Mouse (Mus musculus) cerebellum, adult 18-20 months (tissue): ENCODE measurements around the gene Rtn4ip1.
"Not testable (repeated sequence)": the region's sequence is repeated elsewhere in the genome, so short reads cannot be mapped to it uniquely, and the experiment has no call there.

Source experiments
- DNase-seq, 2 experiments: peaks; one replicate each; pipeline ENCODE4 v3.0.0; 2021

The Rtn4ip1 gene

DNA sequence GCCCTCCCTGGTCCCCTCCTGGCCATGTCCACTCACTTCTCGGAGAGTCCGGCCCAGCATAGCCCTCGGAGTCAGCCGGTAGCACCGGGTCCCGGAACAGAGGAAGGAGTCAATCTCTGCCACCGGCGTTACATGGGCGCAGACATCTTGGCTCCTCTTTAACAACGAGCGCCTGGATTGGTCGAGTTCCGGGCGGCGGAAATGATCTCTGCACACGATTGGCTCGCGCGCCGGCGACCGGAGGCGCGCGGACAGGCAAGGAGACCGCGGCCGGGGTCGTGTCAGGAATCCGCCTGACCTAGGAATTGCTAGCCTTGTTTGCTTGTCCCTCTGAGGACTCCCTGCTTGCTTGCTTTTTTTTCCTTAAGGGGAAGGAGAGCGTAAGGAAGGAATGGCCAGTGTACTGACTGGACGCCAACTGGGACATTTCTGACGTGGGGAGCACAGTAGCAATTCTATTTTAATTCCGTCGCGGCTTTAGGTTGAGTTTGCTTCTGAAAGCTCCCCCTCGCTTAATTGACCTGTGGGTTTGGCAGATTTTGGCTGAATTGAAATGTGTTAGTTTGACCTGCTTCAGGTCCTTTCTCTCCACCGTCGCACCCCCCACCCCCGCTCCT is at the start of gene Rtn4ip1, which contains the start of gene Qrsl1:
Gene Rtn4ip1 (plus strand): TSS at position 230 of the 617 bp plus-strand sequence.
Gene Qrsl1 (minus strand): TSS at position 168 of the 617 bp plus-strand sequence.
- DNase-seq, result peak; percentile 92 to 96

DNA sequence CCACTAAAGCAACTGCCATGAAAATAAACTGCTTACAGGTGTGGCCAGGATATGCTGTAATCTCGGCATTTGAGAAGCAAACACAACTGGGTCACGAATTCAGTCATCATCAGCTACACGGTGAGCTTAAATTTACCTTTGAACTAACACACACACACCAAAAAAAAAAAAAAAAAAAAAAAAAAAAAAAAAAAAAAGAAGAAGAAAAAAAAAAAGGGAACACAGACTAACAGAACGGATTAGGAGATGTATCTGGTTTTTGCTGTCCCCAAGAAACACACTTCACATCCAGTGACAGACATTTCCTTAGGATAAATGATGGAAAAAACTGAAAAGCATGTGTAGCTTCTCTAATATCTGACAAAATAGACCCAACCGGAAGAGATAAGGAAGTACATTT is 49.7 kb upstream of the Rtn4ip1 start:
- DNase-seq, result no peak

DNA sequence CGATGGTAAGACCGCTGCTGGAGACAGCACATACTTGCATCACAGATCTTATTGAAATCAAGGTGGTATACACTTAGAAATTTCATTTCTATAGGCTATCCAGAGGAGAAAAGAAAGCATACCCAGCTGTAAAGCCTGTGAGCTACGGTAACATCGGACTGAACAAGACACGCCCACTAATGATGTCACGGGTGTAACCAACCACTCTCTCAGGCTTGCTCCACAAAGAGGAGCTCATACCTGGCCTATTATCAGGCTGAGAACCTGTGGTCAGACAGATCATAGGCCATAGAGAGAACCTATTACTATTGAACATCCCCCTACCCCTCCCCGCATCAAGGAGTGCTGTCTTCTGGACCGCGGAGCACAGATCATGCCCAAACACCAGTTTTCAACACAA is 45.7 kb upstream of the Rtn4ip1 start:
- DNase-seq, result no peak

DNA sequence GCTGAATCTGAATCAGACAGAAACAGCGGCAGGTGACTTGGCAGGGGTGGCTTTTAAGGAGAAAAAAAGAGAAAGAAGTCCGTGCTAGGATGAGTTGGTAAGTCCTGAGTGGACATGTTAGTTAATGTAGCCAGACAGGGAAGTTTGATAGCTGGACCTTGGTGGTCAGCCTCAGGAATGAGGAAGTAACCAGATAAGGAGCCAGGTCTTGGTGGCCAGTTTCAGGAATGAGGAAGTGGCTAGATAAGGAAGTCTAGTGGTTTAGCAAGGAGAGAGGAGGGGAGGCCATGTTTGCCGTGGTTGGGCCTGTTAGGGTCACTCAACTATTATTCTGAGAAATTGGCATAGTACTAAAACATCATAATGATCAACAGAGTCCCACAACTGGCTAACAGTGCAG is 45.3 kb upstream of the Rtn4ip1 start:
- no peak for DNase-seq

DNA sequence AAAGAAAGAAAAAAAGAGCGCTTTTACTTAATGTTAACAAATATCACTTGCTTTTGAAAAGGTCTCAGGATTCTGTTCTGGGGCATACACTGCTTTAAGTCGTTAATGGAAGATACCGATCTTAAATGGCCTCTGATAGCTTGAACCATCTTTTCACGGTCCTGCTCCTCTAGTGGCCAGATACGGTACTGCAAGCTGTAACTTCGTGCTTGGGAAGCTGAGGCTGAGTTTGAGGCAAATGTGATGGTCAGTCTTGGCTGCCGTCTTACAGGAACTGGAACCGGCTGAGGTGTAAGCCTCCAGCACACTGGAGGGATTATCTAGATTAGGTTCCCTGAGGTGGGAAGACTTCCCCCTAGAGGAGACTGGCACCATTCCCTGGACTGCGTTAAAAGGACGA is 30.9 kb upstream of the Rtn4ip1 start:
- DNase-seq, result peak; percentile 4 to 9

GRCm38 (mm10) chr10:43871458-43871857 is 30.1 kb upstream of the Rtn4ip1 start:
- no peak for DNase-seq

DNA sequence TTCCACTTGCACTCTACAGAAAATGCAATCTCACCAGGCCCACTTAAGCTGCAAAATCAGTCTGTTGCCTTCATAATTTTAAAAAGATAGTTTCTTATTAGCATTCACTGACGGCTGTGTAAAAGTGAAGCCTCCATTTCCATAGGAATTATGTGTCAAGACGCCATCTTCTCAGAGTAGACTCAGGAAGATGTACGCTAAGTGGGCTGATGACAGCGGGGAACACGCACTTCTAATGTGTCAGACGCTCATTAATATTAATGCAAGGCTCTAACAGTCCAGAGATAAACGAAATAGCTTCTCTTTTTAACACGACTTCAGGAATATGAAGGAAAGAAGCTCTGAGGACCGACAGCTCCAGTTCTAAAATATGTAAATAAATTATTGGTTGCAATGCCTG is 13.9 kb upstream of the Rtn4ip1 start:
- no peak for DNase-seq

- DNase-seq, result no peak
Measured at GRCm38 (mm10) chr10:43888976-43889375, 12.6 kb upstream of the Rtn4ip1 start.

- DNase-seq, result no peak
Measured at GRCm38 (mm10) chr10:43892971-43893370, 8.6 kb upstream of the Rtn4ip1 start.

- no peak for DNase-seq
Measured at GRCm38 (mm10) chr10:43896065-43896464, 5.5 kb upstream of the Rtn4ip1 start.

DNA sequence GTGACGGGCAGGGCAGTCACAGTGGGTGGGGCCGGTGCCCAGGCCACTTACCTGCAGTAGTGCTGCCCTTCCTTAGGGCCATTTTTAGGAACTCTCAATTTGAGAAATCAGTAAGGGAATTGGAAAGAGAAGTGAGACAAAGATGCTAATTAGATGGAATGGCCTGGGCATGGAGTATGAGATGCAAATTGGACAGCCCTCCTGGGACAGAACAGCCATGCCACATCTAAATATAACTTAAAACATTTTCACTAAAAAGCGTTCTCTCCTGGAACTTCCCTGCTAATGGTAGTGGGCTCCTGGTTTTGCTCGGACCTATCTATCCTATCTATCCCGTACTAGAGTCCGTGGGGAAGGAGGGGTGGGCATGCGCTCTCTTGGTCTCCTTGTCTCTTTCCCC is 3.3 kb upstream of the Rtn4ip1 start:
- DNase-seq, result no peak

DNA sequence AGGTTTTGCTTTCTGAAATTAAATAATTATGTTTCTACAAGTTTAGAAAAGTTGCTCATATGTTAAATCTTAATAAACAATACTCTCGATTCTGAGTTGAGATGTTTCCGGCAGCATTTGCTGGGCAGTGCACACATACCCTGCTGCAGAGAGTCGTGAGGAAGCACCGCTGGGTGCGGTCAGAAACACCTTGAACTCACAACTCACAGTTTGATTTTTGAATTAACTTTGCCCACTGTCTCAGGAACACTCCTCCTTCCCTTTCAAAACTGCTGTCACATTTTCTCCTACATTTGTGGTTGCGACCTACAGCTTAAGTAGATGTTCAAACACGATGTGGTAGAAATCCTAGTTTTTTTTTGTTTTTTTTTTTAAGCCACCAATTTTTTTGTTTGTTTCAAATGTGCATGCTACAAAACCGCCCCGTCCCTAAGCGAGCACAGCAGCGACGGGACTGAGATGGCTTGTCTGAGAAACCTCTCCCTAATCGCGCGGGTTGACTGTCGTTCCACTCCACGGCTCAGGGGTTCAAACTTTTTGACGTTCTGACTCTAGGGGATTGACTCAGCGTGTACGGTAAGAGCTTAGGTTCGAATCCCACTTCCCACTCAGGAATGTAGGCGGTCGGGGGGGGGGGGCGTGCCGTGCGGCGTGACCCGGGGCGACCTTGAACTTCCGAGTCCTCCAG is 580 bp upstream of the Rtn4ip1 start:
- DNase-seq, result peak in 1 of 2 experiments; percentile 10

DNA sequence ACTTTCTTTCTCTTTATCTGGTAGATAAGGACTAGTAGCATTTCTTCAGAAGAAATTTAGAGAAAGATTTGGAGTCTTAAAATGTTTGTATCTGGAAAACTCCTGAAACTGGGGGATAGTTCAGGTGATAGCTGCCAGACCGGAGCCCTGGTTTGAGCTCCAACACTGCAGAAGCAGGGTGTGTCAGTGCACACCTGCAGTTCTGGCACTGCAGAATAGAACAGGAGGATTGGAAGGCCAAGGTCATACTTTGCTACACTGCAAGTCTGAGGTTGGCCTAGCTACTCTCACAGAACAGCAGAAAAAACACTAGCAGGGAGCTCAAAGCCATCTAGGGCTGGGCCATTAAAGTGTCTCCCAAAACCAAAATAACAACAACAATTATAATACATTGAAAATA is 3.0 kb downstream of the Rtn4ip1 start:
- DNase-seq, result no peak

GRCm38 (mm10) chr10:43910032-43910872 is 8.6 kb downstream of the Rtn4ip1 start:
- no peak for DNase-seq

- no peak for DNase-seq
Measured at GRCm38 (mm10) chr10:43910873-43911142, 9.2 kb downstream of the Rtn4ip1 start.

DNA sequence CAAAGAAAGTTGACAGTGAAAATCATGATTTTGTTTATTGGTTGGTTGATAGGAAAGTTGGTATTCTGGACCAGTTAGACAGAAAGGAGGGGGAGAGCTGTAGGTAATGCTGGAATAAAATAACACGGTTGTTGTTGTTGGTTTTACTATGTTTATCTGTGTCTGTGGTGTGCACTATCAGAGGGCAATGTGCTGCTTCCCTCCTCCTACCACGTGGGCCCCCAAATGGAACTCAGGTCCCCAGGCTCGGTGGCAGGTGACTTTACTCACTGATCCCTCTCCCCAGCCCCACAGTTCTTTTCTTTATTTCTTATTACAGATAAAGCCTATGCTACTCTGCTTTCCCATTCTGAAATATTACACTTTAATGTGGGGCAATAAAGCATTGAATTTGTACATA is 10.6 kb downstream of the Rtn4ip1 start:
- no peak for DNase-seq

GRCm38 (mm10) chr10:43916181-43916580 is 14.6 kb downstream of the Rtn4ip1 start:
- DNase-seq, result no peak

DNA sequence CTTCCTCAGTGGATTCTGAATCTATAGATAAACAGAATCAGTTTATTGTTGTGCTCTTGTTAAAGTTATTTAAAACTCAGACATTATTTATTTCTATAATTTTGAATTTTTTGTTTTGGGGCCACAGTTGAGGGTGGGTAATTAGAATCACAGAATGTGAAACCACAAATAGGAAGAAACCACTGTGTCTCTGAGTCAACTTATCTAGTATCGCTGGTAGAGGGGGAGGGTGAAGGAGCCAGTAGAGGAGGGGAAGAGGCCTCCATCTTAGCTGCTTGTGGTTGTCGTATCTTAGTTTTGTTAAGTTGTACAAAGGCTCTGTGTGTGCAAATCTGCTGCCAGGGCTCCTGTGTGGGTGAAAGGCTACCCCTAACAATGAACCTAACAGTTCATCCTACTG is 15.1 kb downstream of the Rtn4ip1 start:
- DNase-seq, result no peak

GRCm38 (mm10) chr10:43918696-43919608 is 17.3 kb downstream of the Rtn4ip1 start:
- peak; percentile 56 to 59 for DNase-seq

DNA sequence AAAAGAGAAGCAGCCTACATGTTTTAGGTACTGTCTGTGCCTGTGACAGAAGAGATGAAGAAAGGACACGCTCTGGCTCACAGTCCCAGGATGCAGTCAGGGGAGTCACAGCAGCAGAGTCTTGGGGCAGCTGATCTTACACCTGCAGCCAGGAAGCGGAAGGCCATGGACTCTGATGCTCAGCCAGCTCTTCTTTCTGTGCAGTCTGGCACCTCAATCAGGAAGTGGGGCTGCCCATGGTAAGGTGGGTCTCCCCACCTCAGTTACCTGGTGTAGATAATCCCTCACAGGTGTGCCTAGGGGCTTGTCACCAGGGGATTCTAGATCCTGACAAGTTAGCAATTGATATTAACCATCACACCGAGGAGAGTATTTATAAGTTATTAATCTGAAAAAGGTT is 21.5 kb downstream of the Rtn4ip1 start:
- DNase-seq, result no peak

GRCm38 (mm10) chr10:43925776-43926175 is 24.2 kb downstream of the Rtn4ip1 start:
- not testable (repeated sequence) for DNase-seq

DNA sequence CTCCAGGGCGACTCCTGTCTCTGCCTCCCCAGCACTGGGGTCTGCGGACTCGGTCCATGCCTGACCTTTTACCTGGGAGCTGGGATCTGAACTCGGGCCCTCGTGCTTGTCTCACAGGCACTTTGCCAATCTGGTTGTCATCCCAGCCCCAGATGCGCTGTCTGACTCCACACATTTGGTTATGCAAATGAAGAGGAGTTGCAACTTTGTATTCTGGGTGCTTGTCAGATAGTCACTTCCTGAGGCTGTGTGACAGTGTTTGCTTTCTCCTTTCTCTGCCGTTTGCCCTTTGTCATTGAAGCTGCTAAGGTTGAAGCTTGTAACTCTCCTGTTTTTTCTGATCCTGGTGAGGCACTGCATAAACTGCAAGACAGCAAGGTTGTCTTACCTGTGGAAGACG is 26.1 kb downstream of the Rtn4ip1 start:
- DNase-seq, result no peak

- DNase-seq, result peak; percentile 16 to 17
Measured at GRCm38 (mm10) chr10:43928596-43928995, 27.0 kb downstream of the Rtn4ip1 start.
